Mouse (Mus musculus): ENCODE data around the gene Filip1l. TPM values are rescaled to one million over a fixed set of nuclear protein-coding genes. Genes with fewer than 3 reads are reported as not detected.

Gene Filip1l
- polyA plus RNA-seq, 1 experiment from 2014 or later, result 56.2 TPM

GRCm38 (mm10) chr16:57601031-57601430 is 248.1 kb downstream of the Filip1l start:
- no peak overlapping the region for H3K4me3 ChIP-seq (replicated peaks; ENCODE audit: low read length)
- H3K9me3 ChIP-seq (replicated peaks; ENCODE audit: control insufficient read depth, low read length), result no peaks in the 10 kb centered on the region
- no peaks in the 10 kb centered on the region for H3K36me3 ChIP-seq (ENCODE audit: control insufficient read depth, insufficient read depth, low read length)
- no peak overlapping the region for H3K27ac ChIP-seq (ENCODE audit: low read length)
- H3K9ac ChIP-seq (ENCODE audit: low read length), result no peak overlapping the region
- ATAC-seq (ENCODE audit: insufficient read depth, low FRiP score), result no peak
- no peak overlapping the region for H3K4me2 ChIP-seq (ENCODE audit: low read depth, low read length)
- peaks cover 4% of the 10 kb centered on the region; the same call in 1 of the 2 replicates for H3K4me1 ChIP-seq (ENCODE audit: control insufficient read depth, insufficient read depth, low read length)
- H3K27me3 ChIP-seq (ENCODE audit: control insufficient read depth, insufficient read depth, low read length), result no peaks in the 10 kb centered on the region

GRCm38 (mm10) chr16:57606444-57607227 is 253.7 kb downstream of the Filip1l start, which contains the start of gene Cmss1:
Gene Cmss1 (minus strand): TSS chr16:57606864.
- Histone ChIP-seq H3K36me3 (ENCODE audit: control insufficient read depth, insufficient read depth, low read length) (no peaks in the 10 kb centered on the region), H3K27me3 (ENCODE audit: control insufficient read depth, insufficient read depth, low read length) (no peaks in the 10 kb centered on the region), H3K9ac (ENCODE audit: low read length) (peak within 1 kb of the TSS; percentile 81), H3K4me3 (replicated peaks; ENCODE audit: low read length) (peak within 1 kb of the TSS; percentile 88), H3K27ac (ENCODE audit: low read length) (peak within 1 kb of the TSS; percentile 65), H3K9me3 (replicated peaks; ENCODE audit: control insufficient read depth, low read length) (no peaks in the 10 kb centered on the region), H3K4me1 (ENCODE audit: control insufficient read depth, insufficient read depth, low read length) (peaks cover 6% of the 10 kb centered on the region; the same call in 1 of the 2 replicates), H3K4me2 (ENCODE audit: low read depth, low read length) (peak within 1 kb of the TSS; percentile 80)
- under 1% methylated on average over 64 of the region's 64 CpGs for WGBS
- peak; percentile 86; the same call in 1 of the 2 replicates for ATAC-seq (ENCODE audit: insufficient read depth, low FRiP score)

GRCm38 (mm10) chr16:57611768-57612167 is 258.9 kb downstream of the Filip1l start:
- Histone ChIP-seq H3K27ac (ENCODE audit: low read length) (no peak overlapping the region), H3K27me3 (ENCODE audit: control insufficient read depth, insufficient read depth, low read length) (no peaks in the 10 kb centered on the region), H3K4me1 (ENCODE audit: control insufficient read depth, insufficient read depth, low read length) (0 out of 2 replicates have a peak, but pooled peaks cover 3% of the 10 kb centered on the region), H3K9me3 (replicated peaks; ENCODE audit: control insufficient read depth, low read length) (no peaks in the 10 kb centered on the region), H3K9ac (ENCODE audit: low read length) (no peak overlapping the region), H3K4me3 (replicated peaks; ENCODE audit: low read length) (no peak overlapping the region), H3K4me2 (ENCODE audit: low read depth, low read length) (no peak overlapping the region), H3K36me3 (ENCODE audit: control insufficient read depth, insufficient read depth, low read length) (no peaks in the 10 kb centered on the region)
- no peak for ATAC-seq (ENCODE audit: insufficient read depth, low FRiP score)
- whole genome bisulfite sequencing, result 5% methylated on average over 1 of the region's 1 CpGs

Other genes with a start within 250 kb of the Filip1l start
- gene Tomm70a, start 231.4 kb upstream of the Filip1l start, polyA plus RNA-seq (2015; fragmentation: Nextera tagmentation; extraction: Ambion mirVana), result 29.3 and 31.5 TPM in 2 replicates
- 71.8 and 72.8 TPM in 2 replicates for gene Nit2, start 185.8 kb upstream of the Filip1l start, polyA plus RNA-seq (2015; fragmentation: Nextera tagmentation; extraction: Ambion mirVana)
- 27.8 and 27.9 TPM in 2 replicates for gene Tbc1d23, start 121.6 kb upstream of the Filip1l start, polyA plus RNA-seq (2015; fragmentation: Nextera tagmentation; extraction: Ambion mirVana)
- gene Tmem30c, start 60.2 kb upstream of the Filip1l start, polyA plus RNA-seq (2015; fragmentation: Nextera tagmentation; extraction: Ambion mirVana), result 0.08 TPM in 1 of 2 replicates, not detected in the other

All from stomach, embryonic 16.5 days (tissue).